In genomic region chr6:101211361-101211841, GRCm38 (mm10) we compare ENCODE assay signal across 15 mouse cellular contexts.
A peak's percentile ranks its signal among the peaks of the same experiment; 100 is the strongest.
DNase-seq lines count a peak whose midpoint lies in the region; ATAC-seq lines count a peak whose summit lies in the region.
"Had no signal": no experiment of that assay in that cellular context is flagged by ENCODE, and none has a peak within 500 bp of the region (broad histone marks: within the 10 kb centered on the region; RNA-seq: fewer than 3 reads in every experiment).

No protein-coding gene starts in this region.

- no peak overlapping the region for H3K4me3 ChIP-seq in hindbrain, embryonic 15.5 days
- no peak overlapping the region for H3K4me3 ChIP-seq in hindbrain, embryonic 10.5 days
- H3K4me3 ChIP-seq in neural tube, embryonic 15.5 days (replicated peaks) = no peak overlapping the region
- H3K4me3 ChIP-seq in heart, embryonic 10.5 days = no peak overlapping the region
- H3K4me3 ChIP-seq: liver, embryonic 13.5 days had no signal

- H3K4me1 ChIP-seq in hindbrain, embryonic 15.5 days (replicated peaks) = peaks cover 11% of the 10 kb centered on the region; the same call in 1 of the 2 replicates
- no peaks in the 10 kb centered on the region; the same call in 1 of the 2 replicates for H3K4me1 ChIP-seq in hindbrain, embryonic 10.5 days (replicated peaks)
- peaks cover 17% of the 10 kb centered on the region for H3K4me1 ChIP-seq in neural tube, embryonic 15.5 days
- peaks cover 6% of the 10 kb centered on the region; the same call in 1 of the 2 replicates for H3K4me1 ChIP-seq in heart, embryonic 10.5 days
- H3K4me1 ChIP-seq: liver, embryonic 13.5 days had no signal

- 0 out of 2 replicates have a peak overlapping the region, but pooled peaks have one; percentile 2 for H3K27ac ChIP-seq in hindbrain, embryonic 15.5 days (replicated peaks)
- no peak overlapping the region for H3K27ac ChIP-seq in hindbrain, embryonic 10.5 days
- H3K27ac ChIP-seq in neural tube, embryonic 15.5 days (replicated peaks) = no peak overlapping the region
- no peak overlapping the region for H3K27ac ChIP-seq in heart, embryonic 10.5 days
- H3K27ac ChIP-seq: liver, embryonic 13.5 days had no signal

- H3K4me2 ChIP-seq in hindbrain, embryonic 15.5 days = no peak overlapping the region
- no peak overlapping the region for H3K4me2 ChIP-seq in neural tube, embryonic 15.5 days
- H3K4me2 ChIP-seq: liver, embryonic 13.5 days had no signal

- DNase-seq in cerebellum, adult 8-10 months = no peak
- DNase-seq in hindbrain, embryonic 10.5 days (ENCODE audit: low spot score) = no peak
- DNase-seq in right cerebral cortex, postnatal 10 days (ENCODE audit: low spot score in 2 of 2) = peak; percentile 59 to 63
- no peak for DNase-seq in right cerebral cortex, adult 18-20 months
- no peak for DNase-seq in heart, embryonic 10.5 days (ENCODE audit: low spot score)
- DNase-seq: heart, postnatal 14 days; kidney, postnatal 36 days; liver, embryonic 13.5 days; lung, postnatal 10 days; thymus, postnatal 4 days had no signal

- no peaks in the 10 kb centered on the region for H3K27me3 ChIP-seq in hindbrain, embryonic 15.5 days
- H3K27me3 ChIP-seq in hindbrain, embryonic 10.5 days (ENCODE audit: insufficient read depth, poor library complexity, severe bottlenecking) = no peaks in the 10 kb centered on the region
- H3K27me3 ChIP-seq in neural tube, embryonic 15.5 days (replicated peaks) = no peaks in the 10 kb centered on the region
- no peaks in the 10 kb centered on the region for H3K27me3 ChIP-seq in heart, embryonic 10.5 days (ENCODE audit: insufficient read depth, poor library complexity, severe bottlenecking)
- H3K27me3 ChIP-seq: CH12.LX; liver, embryonic 13.5 days had no signal

- 55% methylated on average over 8 of the region's 8 CpGs for WGBS in hindbrain, embryonic 15.5 days
- 90% methylated on average over 8 of the region's 8 CpGs for WGBS in hindbrain, embryonic 10.5 days
- WGBS in neural tube, embryonic 15.5 days = 57% methylated on average over 8 of the region's 8 CpGs
- 88% methylated on average over 8 of the region's 8 CpGs for WGBS in heart, embryonic 10.5 days

- no peaks in the 10 kb centered on the region for H3K9me3 ChIP-seq in hindbrain, embryonic 15.5 days
- no peaks in the 10 kb centered on the region for H3K9me3 ChIP-seq in hindbrain, embryonic 10.5 days
- no peaks in the 10 kb centered on the region for H3K9me3 ChIP-seq in neural tube, embryonic 15.5 days (replicated peaks)
- no peaks in the 10 kb centered on the region for H3K9me3 ChIP-seq in heart, embryonic 10.5 days
- H3K9me3 ChIP-seq: liver, embryonic 13.5 days had no signal

- no peaks in the 10 kb centered on the region for H3K36me3 ChIP-seq in hindbrain, embryonic 15.5 days
- no peaks in the 10 kb centered on the region for H3K36me3 ChIP-seq in hindbrain, embryonic 10.5 days
- no peaks in the 10 kb centered on the region for H3K36me3 ChIP-seq in neural tube, embryonic 15.5 days
- H3K36me3 ChIP-seq in heart, embryonic 10.5 days = no peaks in the 10 kb centered on the region
- H3K36me3 ChIP-seq: liver, embryonic 13.5 days had no signal

- ATAC-seq in cerebellum, adult (ENCODE audit: insufficient number of reproducible peaks, low FRiP score, low TSS enrichment) = 0 out of 2 replicates have a peak, but pooled peaks have one; percentile 16
- ATAC-seq in hindbrain, embryonic 15.5 days (ENCODE audit: low FRiP score, low read depth) = peak; percentile 88
- ATAC-seq in neural tube, embryonic 15.5 days (ENCODE audit: low FRiP score) = peak; percentile 70
- ATAC-seq: intestine, postnatal 0 days had no signal

- H3K9ac ChIP-seq in hindbrain, embryonic 15.5 days = no peak overlapping the region
- H3K9ac ChIP-seq in neural tube, embryonic 15.5 days (replicated peaks) = no peak overlapping the region
- H3K9ac ChIP-seq: liver, embryonic 13.5 days had no signal

Comparison
In these comparisons a context has a peak if more than half of its experiments do, and no peak if none do; other contexts are left out.
1. DNase-seq: peak in right cerebral cortex, postnatal 10 days (2 of 2); none in cerebellum, adult 8-10 months (single experiment), hindbrain, embryonic 10.5 days (single experiment), right cerebral cortex, adult 18-20 months (single experiment) and heart, embryonic 10.5 days (single experiment).
2. ATAC-seq: peak in every context shown above with its lines; median percentile 88 in hindbrain, embryonic 15.5 days; 70 in neural tube, embryonic 15.5 days; 16 in cerebellum, adult.